Mouse (Mus musculus) liver, postnatal 0 days (tissue): ENCODE measurements around the gene Ier2. TPM values are rescaled to one million over a fixed set of nuclear protein-coding genes. Genes with fewer than 3 reads are reported as not detected.

ENCODE experiments used
- ATAC-seq: fragments of 200-750 bp; cut with Nextera tagmentation; 2 replicates; pipeline ENCODE4 v1.8.0; 2017; ENCODE audit warnings: mild to moderate bottlenecking, moderate library complexity
- DNase-seq: peaks from one replicate; pipeline ENCODE4 v3.0.0-alpha.2; 2016
- H3K27ac ChIP-seq: fragments of 300-500 bp; sonication (generic); 2 replicates; pipeline ENCODE4 v1.5.1; 2014; ENCODE audit warnings: antibody characterized with exemption, moderate library complexity, mild to moderate bottlenecking, low read depth
- H3K27me3 ChIP-seq: fragments of 300-500 bp; sonication (generic); 2 replicates; pipeline ENCODE4 v1.6.1; 2014; ENCODE audit warnings: low read length, control low read depth, mixed read lengths; ENCODE audit not compliant: insufficient read depth
- H3K36me3 ChIP-seq: fragments of 300-500 bp; sonication (generic); replicated peaks from 2 replicates; pipeline ENCODE4 v1.6.1; 2014; ENCODE audit warnings: mild to moderate bottlenecking, control low read depth, low read length, moderate library complexity, mixed read lengths; ENCODE audit not compliant: insufficient read depth
- H3K4me1 ChIP-seq: fragments of 300-500 bp; sonication (generic); 2 replicates; pipeline ENCODE4 v1.6.1; 2014; ENCODE audit warnings: antibody characterized with exemption, mild to moderate bottlenecking, control low read depth; ENCODE audit not compliant: insufficient read depth
- H3K4me2 ChIP-seq: fragments of 300-500 bp; sonication (generic); 2 replicates; pipeline ENCODE4 v1.6.1; 2014; ENCODE audit warnings: low read depth, mild to moderate bottlenecking, low read length, moderate library complexity, mixed read lengths
- H3K4me3 ChIP-seq: fragments of 300-500 bp; sonication (generic); 2 replicates; pipeline ENCODE4 v1.5.1; 2014; ENCODE audit warnings: low read depth, low read length
- H3K9ac ChIP-seq: fragments of 300-500 bp; sonication (generic); replicated peaks from 2 replicates; pipeline ENCODE4 v1.6.1; 2014; ENCODE audit warnings: mild to moderate bottlenecking, moderate library complexity
- H3K9me3 ChIP-seq: fragments of 300-500 bp; sonication (generic); 2 replicates; pipeline ENCODE4 v1.6.1; 2016; ENCODE audit warnings: mild to moderate bottlenecking, control low read depth, low read length, mixed read lengths
- CTCF ChIP-seq: sonication (generic); IDR thresholded peaks from 2 replicates; pipeline ENCODE4 v1.5.1; 2016; ENCODE audit warnings: antibody characterized with exemption, low read depth
- EP300 ChIP-seq: IDR thresholded peaks from 2 replicates; pipeline ENCODE4 v1.6.1; 2016; ENCODE audit warnings: antibody characterized with exemption, low read depth, mild to moderate bottlenecking
- WGBS: fragments of 180-500 bp; shearing (Covaris S2); extraction: QIAGEN DNeasy Blood & Tissue Kit; methylation state at CpG from one replicate; pipeline ENCODE4 v1.1.7; 2014; ENCODE audit not compliant: insufficient replicate concordance; 5-methylcytosine and 5-hydroxymethylcytosine counted together
- polyA plus RNA-seq: library from polyadenylated mRNA; unstranded; fragments of >200 nt; fragmentation: Nextera tagmentation; extraction: Ambion mirVana; gene quantifications from 2 replicates; pipeline ENCODE4 v1.2.1, GENCODE M21; 2015

Gene Ier2
- polyA plus RNA-seq, 1 experiment from 2014 or later = 32.3 TPM

DNA sequence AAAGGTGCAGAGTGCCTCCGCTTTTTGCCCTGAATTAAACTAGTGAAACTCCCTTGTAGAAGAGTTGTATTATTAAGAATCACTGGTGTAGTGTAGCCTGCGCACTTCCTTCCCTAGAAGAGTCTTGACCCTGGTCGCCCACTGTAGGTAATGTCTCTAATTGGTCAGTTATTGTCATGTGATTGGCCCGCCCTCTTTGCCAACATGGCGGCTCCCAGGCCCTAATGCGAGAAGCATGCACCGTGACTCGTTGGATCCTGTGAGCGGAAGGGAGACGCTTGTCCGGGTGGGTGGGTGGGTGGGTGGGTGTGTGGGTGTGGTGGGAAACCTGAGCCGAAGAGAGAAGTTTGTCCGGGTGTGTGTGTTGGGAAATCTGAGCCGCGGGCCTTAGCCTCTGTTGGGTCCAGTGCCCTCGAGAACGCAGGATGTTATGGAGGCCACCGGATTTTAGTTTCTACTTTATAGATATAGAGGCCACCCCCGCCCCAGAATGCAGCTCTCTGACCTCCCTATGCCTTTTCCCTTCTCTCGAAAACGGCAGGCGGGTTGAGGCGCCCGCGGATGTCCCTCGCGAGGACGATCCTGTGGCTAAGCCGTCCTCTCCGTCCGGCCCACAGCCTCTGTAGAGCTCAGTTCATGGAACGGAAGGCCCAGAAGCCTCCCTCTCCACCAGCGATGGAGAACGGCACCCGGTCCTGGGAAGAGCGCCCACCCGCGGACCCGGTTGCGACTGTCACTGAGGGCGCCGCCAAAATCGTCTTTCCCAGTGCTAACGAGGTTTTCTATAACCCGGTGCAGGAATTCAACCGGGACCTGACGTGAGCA lies 26.7 kb upstream of the Ier2 start:
- Histone ChIP-seq H3K27ac (peak overlapping the region; percentile 64), H3K9ac (peak overlapping the region; percentile 75), H3K36me3 (peaks cover 13% of the 10 kb centered on the region), H3K4me3 (peak overlapping the region; percentile 80), H3K4me1 (peaks cover 38% of the 10 kb centered on the region), H3K27me3 (no peaks in the 10 kb centered on the region), H3K9me3 (no peaks in the 10 kb centered on the region), H3K4me2 (peak overlapping the region; percentile 97)
- WGBS = under 1% methylated on average over 47 of the region's 47 CpGs
- ATAC-seq = peak; percentile 81
- DNase-seq = peak; percentile 89
- TF ChIP-seq CTCF (peak; percentile 35), EP300 (no peak)

- TF ChIP-seq EP300 (no peak), CTCF (peak; percentile 24)
- Histone ChIP-seq H3K4me2 (peak within 1 kb of the TSS; percentile 97), H3K4me1 (peaks cover 38% of the 10 kb centered on the region), H3K27me3 (no peaks in the 10 kb centered on the region), H3K4me3 (peak within 1 kb of the TSS; percentile 91), H3K9me3 (no peaks in the 10 kb centered on the region), H3K9ac (peak within 1 kb of the TSS; percentile 93), H3K36me3 (peaks cover 4% of the 10 kb centered on the region), H3K27ac (peak within 1 kb of the TSS; percentile 89)
- ATAC-seq (peak; percentile 84), DNase-seq (peak; percentile 91)
- 0% methylated on average over 30 of the region's 37 CpGs for WGBS
These were observed 25.1 kb upstream of the Ier2 start, which contains the start of gene Nacc1 for GRCm38 (mm10) chr8:84687705-84688100. Gene Nacc1, minus strand, starts transcription at chr8:84687862.

GRCm38 (mm10) chr8:84687003-84687704 lies 24.5 kb upstream of the Ier2 start:
- Histone ChIP-seq H3K9me3 (no peaks in the 10 kb centered on the region), H3K4me1 (peaks cover 38% of the 10 kb centered on the region), H3K4me3 (peak overlapping the region; percentile 91), H3K27me3 (no peaks in the 10 kb centered on the region), H3K36me3 (peaks cover 9% of the 10 kb centered on the region), H3K27ac (peak overlapping the region; percentile 89), H3K9ac (peak overlapping the region; percentile 93), H3K4me2 (peak overlapping the region; percentile 94)
- 3% methylated on average over 40 of the region's 62 CpGs for WGBS
- ATAC-seq (peak; percentile 45), DNase-seq (peak; percentile 67)
- TF ChIP-seq CTCF = peak; percentile 20; the same call in 1 of the 2 replicates
- no peak for TF ChIP-seq EP300

- ATAC-seq (no peak), DNase-seq (peak; percentile 58)
- 9% methylated on average over 19 of the region's 20 CpGs for WGBS
- peaks cover 38% of the 10 kb centered on the region for H3K4me1 ChIP-seq
- peak within 1 kb of the TSS; percentile 91 for H3K4me3 ChIP-seq
- no peak for TF ChIP-seq CTCF
- no peak for TF ChIP-seq EP300
- peak within 1 kb of the TSS; percentile 93 for H3K9ac ChIP-seq
- H3K27ac ChIP-seq = peak within 1 kb of the TSS; percentile 89
- H3K4me2 ChIP-seq = peak within 1 kb of the TSS; percentile 94
- H3K27me3 ChIP-seq = no peaks in the 10 kb centered on the region
- H3K36me3 ChIP-seq = peaks cover 12% of the 10 kb centered on the region
- no peaks in the 10 kb centered on the region for H3K9me3 ChIP-seq
These were observed 23.7 kb upstream of the Ier2 start, which contains the start of gene Trmt1 for GRCm38 (mm10) chr8:84686191-84687002. Gene Trmt1, plus strand, starts transcription at chr8:84686307.

DNA sequence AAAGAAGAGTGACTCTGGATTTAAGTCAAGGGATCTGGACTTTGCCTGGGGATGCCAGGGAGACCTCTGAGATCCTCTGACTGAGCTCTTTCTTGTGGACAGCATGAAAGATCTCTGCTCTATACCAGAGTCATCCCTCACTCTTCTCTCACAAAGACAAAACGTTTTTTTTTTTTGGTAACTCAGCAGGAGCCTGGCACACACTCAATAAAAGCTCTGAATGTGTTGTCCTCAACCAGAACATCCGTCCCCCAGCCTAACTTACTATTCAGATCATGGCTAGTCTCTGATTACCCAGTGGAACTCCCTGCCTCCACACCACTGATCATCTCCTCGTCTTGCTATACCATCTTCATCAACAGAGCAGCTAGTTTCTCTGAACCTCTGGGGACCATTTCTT lies 21.9 kb upstream of the Ier2 start:
- H3K9ac ChIP-seq = no peak overlapping the region
- no peak overlapping the region for H3K27ac ChIP-seq
- no peak for DNase-seq
- no peak overlapping the region for H3K4me3 ChIP-seq
- TF ChIP-seq EP300 (no peak), CTCF (no peak)
- peaks cover 29% of the 10 kb centered on the region for H3K4me1 ChIP-seq
- WGBS = 56% methylated on average over 3 of the region's 3 CpGs
- no peaks in the 10 kb centered on the region for H3K9me3 ChIP-seq
- no peak for ATAC-seq
- H3K4me2 ChIP-seq = no peak overlapping the region
- H3K27me3 ChIP-seq = no peaks in the 10 kb centered on the region
- 0 out of 2 replicates have a peak, but pooled peaks cover 9% of the 10 kb centered on the region for H3K36me3 ChIP-seq
